Mouse (Mus musculus) limb, embryonic 15.5 days (tissue): Measurements from ENCODE around the gene Kirrel3. TPM values are rescaled to one million over a fixed set of nuclear protein-coding genes. Genes with fewer than 3 reads are reported as not detected.

Source experiments
- ATAC-seq: fragments of 200-750 bp; cut with Nextera tagmentation; 2 replicates; pipeline ENCODE4 v1.8.0; 2017; ENCODE audit warnings: low read depth, moderate TSS enrichment; ENCODE audit not compliant: insufficient number of reproducible peaks, low FRiP score, low TSS enrichment
- H3K27ac ChIP-seq: fragments of 300-500 bp; sonication (generic); 2 replicates; pipeline ENCODE4 v1.5.1; 2015; ENCODE audit warnings: moderate library complexity, mild to moderate bottlenecking, inconsistent platforms
- H3K27me3 ChIP-seq: fragments of 300-500 bp; sonication (generic); 2 replicates; pipeline ENCODE4 v1.6.1; 2015; ENCODE audit warnings: inconsistent platforms
- H3K36me3 ChIP-seq: fragments of 300-500 bp; sonication (generic); 2 replicates; pipeline ENCODE4 v1.6.1; 2015; ENCODE audit warnings: inconsistent platforms
- H3K4me1 ChIP-seq: fragments of 300-500 bp; sonication (generic); 2 replicates; pipeline ENCODE4 v1.6.1; 2015; ENCODE audit warnings: inconsistent platforms
- H3K4me2 ChIP-seq: fragments of 300-500 bp; sonication (generic); 2 replicates; pipeline ENCODE4 v1.6.1; 2015; ENCODE audit warnings: mild to moderate bottlenecking, inconsistent platforms
- H3K4me3 ChIP-seq: fragments of 300-500 bp; sonication (generic); 2 replicates; pipeline ENCODE4 v1.5.1; 2015; ENCODE audit warnings: mild to moderate bottlenecking, inconsistent platforms
- H3K9ac ChIP-seq: fragments of 300-500 bp; sonication (generic); 2 replicates; pipeline ENCODE4 v1.6.1; 2015; ENCODE audit warnings: inconsistent platforms
- H3K9me3 ChIP-seq: fragments of 300-500 bp; sonication (generic); 2 replicates; pipeline ENCODE4 v1.6.1; 2016; ENCODE audit warnings: inconsistent platforms
- WGBS: fragments of 180-500 bp; shearing (Covaris S2); methylation state at CpG from one replicate; pipeline ENCODE4 v1.1.7; 2015; 5-methylcytosine and 5-hydroxymethylcytosine counted together
- polyA plus RNA-seq: library from polyadenylated mRNA; unstranded; fragments of >200 nt; fragmentation: Nextera tagmentation; extraction: Ambion mirVana; gene quantifications from 2 replicates; pipeline ENCODE4 v1.2.1, GENCODE M21; 2015

The Kirrel3 gene
- polyA plus RNA-seq, 1 experiment from 2014 or later, result 13.5 TPM

DNA sequence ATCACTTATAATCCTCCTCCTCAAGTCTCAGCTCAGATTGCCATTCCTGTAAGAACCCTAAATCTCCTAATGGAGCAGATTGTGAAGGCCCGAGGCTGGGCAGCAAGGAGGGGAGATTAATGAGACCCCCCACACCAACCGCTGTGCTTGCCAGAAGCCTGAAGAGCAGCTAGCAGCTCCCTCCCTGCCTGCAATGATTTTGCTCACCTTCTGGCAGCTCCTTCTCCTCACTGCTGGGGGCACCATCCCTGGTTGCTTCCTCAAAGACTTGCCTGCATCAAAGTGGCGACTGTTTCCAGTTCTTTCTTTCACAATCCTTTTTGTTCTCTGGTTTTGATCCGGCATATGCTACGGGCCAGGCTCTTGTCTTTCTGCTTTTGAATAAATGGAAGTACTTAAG lies 253.7 kb downstream of the Kirrel3 start:
- 52% methylated on average over 5 of the region's 5 CpGs for WGBS

GRCm38 (mm10) chr9:34740814-34741213 lies 255.1 kb downstream of the Kirrel3 start:
- Histone ChIP-seq H3K9me3 (no peaks in the 10 kb centered on the region), H3K4me3 (no peak overlapping the region), H3K4me2 (no peak overlapping the region), H3K36me3 (no peaks in the 10 kb centered on the region), H3K27ac (no peak overlapping the region), H3K4me1 (no peaks in the 10 kb centered on the region), H3K9ac (no peak overlapping the region), H3K27me3 (no peaks in the 10 kb centered on the region)
- 91% methylated on average over 3 of the region's 3 CpGs for WGBS
- no peak for ATAC-seq

More for the DNA sequence above, 253.7 kb downstream of the Kirrel3 start:
- no peak overlapping the region for H3K4me3 ChIP-seq
- H3K9me3 ChIP-seq, result no peaks in the 10 kb centered on the region
- ATAC-seq, result no peak
- no peak overlapping the region for H3K9ac ChIP-seq
- H3K4me1 ChIP-seq, result no peaks in the 10 kb centered on the region
- no peak overlapping the region for H3K27ac ChIP-seq
- no peaks in the 10 kb centered on the region for H3K27me3 ChIP-seq
- no peaks in the 10 kb centered on the region for H3K36me3 ChIP-seq
- no peak overlapping the region for H3K4me2 ChIP-seq

DNA sequence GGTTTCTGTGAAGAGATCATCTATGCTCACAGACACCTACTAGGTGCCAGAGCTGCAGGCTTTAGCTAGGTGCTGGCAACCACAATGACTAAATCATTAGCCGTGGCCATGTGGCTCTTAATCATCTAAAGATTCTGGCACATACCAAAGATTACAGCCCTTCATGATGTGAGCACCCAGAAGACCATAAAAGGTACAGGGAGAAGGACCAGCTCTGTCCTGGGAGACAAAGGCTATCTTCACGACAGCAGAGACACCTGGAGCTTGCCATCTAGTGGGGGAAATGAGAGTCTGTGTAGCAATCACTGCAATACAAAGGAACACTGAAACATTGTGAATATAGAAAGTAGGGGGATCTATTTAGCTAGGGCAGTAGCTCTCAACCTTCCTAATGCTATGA lies 262.3 kb downstream of the Kirrel3 start:
- H3K4me3 ChIP-seq, result no peak overlapping the region
- no peaks in the 10 kb centered on the region for H3K9me3 ChIP-seq
- no peaks in the 10 kb centered on the region for H3K36me3 ChIP-seq
- H3K9ac ChIP-seq, result no peak overlapping the region
- no peak overlapping the region for H3K4me2 ChIP-seq
- WGBS, result 34% methylated on average over 2 of the region's 2 CpGs
- no peak overlapping the region for H3K27ac ChIP-seq
- H3K4me1 ChIP-seq, result 0 out of 2 replicates have a peak, but pooled peaks cover 10% of the 10 kb centered on the region
- ATAC-seq, result no peak
- no peaks in the 10 kb centered on the region for H3K27me3 ChIP-seq

- H3K9me3 ChIP-seq, result no peaks in the 10 kb centered on the region
- H3K27me3 ChIP-seq, result no peaks in the 10 kb centered on the region
- no peaks in the 10 kb centered on the region for H3K36me3 ChIP-seq
- no peak overlapping the region for H3K27ac ChIP-seq
- 88% methylated on average over 7 of the region's 7 CpGs for WGBS
- 0 out of 2 replicates have a peak, but pooled peaks cover 10% of the 10 kb centered on the region for H3K4me1 ChIP-seq
- no peak for ATAC-seq
- no peak overlapping the region for H3K4me3 ChIP-seq
- H3K9ac ChIP-seq, result no peak overlapping the region
- H3K4me2 ChIP-seq, result no peak overlapping the region
Measured at GRCm38 (mm10) chr9:34749161-34749560, 263.5 kb downstream of the Kirrel3 start.

- Histone ChIP-seq H3K9ac (no peak overlapping the region), H3K27me3 (no peaks in the 10 kb centered on the region), H3K4me2 (no peak overlapping the region), H3K4me1 (0 out of 2 replicates have a peak, but pooled peaks cover 10% of the 10 kb centered on the region), H3K36me3 (no peaks in the 10 kb centered on the region), H3K9me3 (no peaks in the 10 kb centered on the region), H3K27ac (no peak overlapping the region), H3K4me3 (no peak overlapping the region)
- ATAC-seq, result no peak
- 49% methylated on average over 4 of the region's 4 CpGs for WGBS
Measured at GRCm38 (mm10) chr9:34749877-34750276, 264.2 kb downstream of the Kirrel3 start.

DNA sequence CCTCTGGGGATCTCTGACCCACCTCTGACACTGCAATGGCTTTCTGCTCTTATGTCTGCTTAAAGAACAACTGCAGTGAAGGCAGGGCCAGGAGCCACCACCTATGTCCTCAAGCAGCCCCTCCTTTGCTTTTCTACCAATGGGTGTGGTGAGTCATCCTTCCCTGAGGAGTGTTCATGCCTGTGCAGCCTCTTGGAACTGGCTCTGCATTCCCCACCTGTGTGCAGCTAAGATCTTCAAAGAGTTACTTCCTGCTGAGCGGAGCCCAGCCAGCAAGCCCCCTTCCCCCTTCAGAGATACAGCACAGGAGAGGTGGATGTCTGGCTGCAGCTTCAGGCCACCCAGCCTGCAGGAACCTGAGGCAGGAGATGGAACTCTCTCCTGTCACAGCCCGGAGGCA lies 265.2 kb downstream of the Kirrel3 start:
- Histone ChIP-seq H3K4me1 (0 out of 2 replicates have a peak, but pooled peaks cover 10% of the 10 kb centered on the region), H3K4me3 (no peak overlapping the region), H3K27ac (no peak overlapping the region), H3K9me3 (no peaks in the 10 kb centered on the region), H3K4me2 (no peak overlapping the region), H3K36me3 (no peaks in the 10 kb centered on the region), H3K9ac (no peak overlapping the region), H3K27me3 (no peaks in the 10 kb centered on the region)
- ATAC-seq, result peak; percentile 35; the same call in 1 of the 2 replicates
- WGBS, result 26% methylated on average over 2 of the region's 2 CpGs

DNA sequence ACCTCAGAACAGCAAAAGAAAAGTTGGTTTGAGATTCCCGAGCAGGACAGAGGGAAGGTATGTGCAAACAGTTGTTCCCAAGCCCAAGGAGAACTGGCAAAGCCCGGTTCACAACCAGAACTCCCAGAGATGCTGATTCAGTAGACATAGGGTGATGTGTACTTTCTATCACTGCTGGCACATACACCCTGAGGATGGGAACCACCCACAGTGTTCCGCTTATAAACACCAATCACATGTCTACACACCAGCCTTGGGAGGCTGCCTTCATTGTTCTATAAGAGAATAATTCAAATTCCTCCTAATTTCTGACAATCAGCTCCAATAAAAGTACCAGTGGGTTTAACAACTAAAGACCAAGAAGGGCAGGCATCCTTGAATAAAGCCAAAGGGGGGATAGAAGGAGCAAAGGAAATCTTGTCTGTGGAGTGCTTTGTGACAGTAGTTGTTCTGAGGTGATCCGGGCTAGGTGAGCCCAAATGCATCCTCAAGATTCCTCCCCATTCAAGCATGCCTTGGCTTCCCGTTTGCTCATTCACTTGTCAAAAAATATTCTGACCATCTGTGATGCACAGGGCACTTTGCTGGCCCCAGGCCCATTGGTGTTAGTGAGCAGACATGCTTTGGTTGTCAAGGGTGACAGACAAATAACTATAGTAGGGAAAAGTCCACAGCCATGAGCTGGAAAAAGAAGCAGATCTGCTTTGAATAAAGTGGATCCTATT lies 266.5 kb downstream of the Kirrel3 start:
- H3K36me3 ChIP-seq, result no peaks in the 10 kb centered on the region
- no peak overlapping the region for H3K27ac ChIP-seq
- 86% methylated on average over 5 of the region's 5 CpGs for WGBS
- H3K27me3 ChIP-seq, result no peaks in the 10 kb centered on the region
- H3K4me3 ChIP-seq, result no peak overlapping the region
- ATAC-seq, result no peak
- H3K4me2 ChIP-seq, result no peak overlapping the region
- H3K9me3 ChIP-seq, result no peaks in the 10 kb centered on the region
- 0 out of 2 replicates have a peak, but pooled peaks cover 10% of the 10 kb centered on the region for H3K4me1 ChIP-seq
- H3K9ac ChIP-seq, result no peak overlapping the region

DNA sequence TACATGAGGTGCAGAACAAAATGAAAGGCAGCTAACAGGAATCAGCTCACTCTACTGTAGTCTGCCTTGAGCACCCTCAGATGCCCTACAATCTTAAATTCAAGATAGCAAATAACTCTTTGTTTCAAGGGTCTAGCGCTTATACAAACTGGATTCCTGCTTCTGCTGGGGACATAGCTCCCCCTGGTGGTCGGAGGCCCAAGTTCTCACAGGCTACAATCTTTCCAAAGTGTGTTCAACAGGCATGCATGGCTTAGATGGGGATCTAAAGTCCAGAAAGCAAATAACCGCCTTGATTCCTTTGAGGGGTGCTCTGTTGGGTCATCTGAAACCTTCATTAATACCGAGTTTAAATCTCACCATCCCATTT lies 267.1 kb downstream of the Kirrel3 start:
- no peak overlapping the region for H3K27ac ChIP-seq
- H3K4me3 ChIP-seq, result no peak overlapping the region
- 16% methylated on average over 4 of the region's 4 CpGs for WGBS
- ATAC-seq, result no peak
- H3K9me3 ChIP-seq, result no peaks in the 10 kb centered on the region
- 0 out of 2 replicates have a peak, but pooled peaks cover 10% of the 10 kb centered on the region for H3K4me1 ChIP-seq
- H3K27me3 ChIP-seq, result no peaks in the 10 kb centered on the region
- no peak overlapping the region for H3K4me2 ChIP-seq
- no peak overlapping the region for H3K9ac ChIP-seq
- no peaks in the 10 kb centered on the region for H3K36me3 ChIP-seq

DNA sequence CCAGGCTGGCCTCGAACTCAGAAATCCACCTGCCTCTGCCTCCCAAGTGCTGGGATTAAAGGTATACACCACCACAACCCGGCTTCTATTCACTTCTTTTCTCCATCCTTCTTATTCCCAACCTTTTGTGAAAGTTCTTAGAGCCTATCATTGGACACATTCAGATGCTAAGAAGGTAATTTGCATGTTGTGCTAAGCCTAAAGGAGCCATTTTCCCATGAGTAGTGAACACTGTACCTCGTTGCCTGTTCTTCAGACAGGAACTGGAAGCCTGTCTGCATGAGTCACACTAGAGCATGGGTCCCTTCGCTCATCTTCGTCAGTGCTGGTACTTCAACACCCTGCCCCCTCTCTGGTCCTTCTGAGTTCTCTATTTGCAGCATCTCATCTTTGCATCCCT lies 268.2 kb downstream of the Kirrel3 start:
- Histone ChIP-seq H3K4me3 (no peak overlapping the region), H3K9me3 (no peaks in the 10 kb centered on the region), H3K9ac (no peak overlapping the region), H3K4me2 (no peak overlapping the region), H3K36me3 (no peaks in the 10 kb centered on the region), H3K27ac (no peak overlapping the region), H3K4me1 (0 out of 2 replicates have a peak, but pooled peaks cover 10% of the 10 kb centered on the region), H3K27me3 (no peaks in the 10 kb centered on the region)
- ATAC-seq, result no peak
- WGBS, result 77% methylated on average over 5 of the region's 5 CpGs

DNA sequence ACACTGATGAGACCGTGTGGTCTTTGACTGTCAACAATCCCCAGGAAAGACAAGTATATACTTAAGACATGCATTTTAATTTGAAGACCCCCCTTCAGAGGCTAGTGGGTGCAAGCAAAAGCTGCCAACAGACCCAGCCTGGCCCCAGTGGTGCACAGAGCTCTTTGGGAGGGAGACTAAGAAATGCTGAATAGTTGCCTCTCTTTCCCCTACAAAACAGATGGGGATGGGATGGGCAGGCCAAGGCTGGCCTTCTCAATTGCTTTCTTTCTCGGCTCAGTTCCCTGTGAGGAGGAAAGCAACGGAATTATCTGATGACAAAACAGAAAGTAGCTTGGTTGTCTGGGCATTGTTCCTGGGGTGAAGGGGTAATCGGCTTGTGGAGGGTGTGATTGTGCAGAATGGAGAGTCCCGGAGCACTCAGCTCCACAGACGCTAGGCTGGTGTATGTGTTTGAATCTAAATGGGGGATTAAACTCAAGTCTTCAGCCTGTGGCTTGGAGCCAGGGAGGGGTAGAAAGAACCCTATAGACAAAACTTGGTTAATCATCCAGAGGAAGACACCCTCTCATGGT lies 268.9 kb downstream of the Kirrel3 start:
- no peak overlapping the region for H3K4me3 ChIP-seq
- H3K27me3 ChIP-seq, result no peaks in the 10 kb centered on the region
- H3K9me3 ChIP-seq, result no peaks in the 10 kb centered on the region
- no peak overlapping the region for H3K9ac ChIP-seq
- WGBS, result 84% methylated on average over 6 of the region's 6 CpGs
- H3K27ac ChIP-seq, result no peak overlapping the region
- 0 out of 2 replicates have a peak, but pooled peaks cover 10% of the 10 kb centered on the region for H3K4me1 ChIP-seq
- no peak overlapping the region for H3K4me2 ChIP-seq
- ATAC-seq, result no peak
- H3K36me3 ChIP-seq, result no peaks in the 10 kb centered on the region

- no peaks in the 10 kb centered on the region for H3K36me3 ChIP-seq
- no peaks in the 10 kb centered on the region for H3K9me3 ChIP-seq
- no peak overlapping the region for H3K4me2 ChIP-seq
- no peak for ATAC-seq
- WGBS, result 84% methylated on average over 7 of the region's 7 CpGs
- no peak overlapping the region for H3K4me3 ChIP-seq
- no peak overlapping the region for H3K9ac ChIP-seq
- H3K27ac ChIP-seq, result no peak overlapping the region
- no peaks in the 10 kb centered on the region for H3K27me3 ChIP-seq
- H3K4me1 ChIP-seq, result 0 out of 2 replicates have a peak, but pooled peaks cover under 1% of the 10 kb centered on the region
Measured at GRCm38 (mm10) chr9:34756055-34756454, 270.4 kb downstream of the Kirrel3 start.

GRCm38 (mm10) chr9:34758925-34759324 lies 273.2 kb downstream of the Kirrel3 start:
- Histone ChIP-seq H3K9me3 (no peaks in the 10 kb centered on the region), H3K9ac (no peak overlapping the region), H3K4me2 (no peak overlapping the region), H3K4me1 (no peaks in the 10 kb centered on the region), H3K4me3 (no peak overlapping the region), H3K27me3 (no peaks in the 10 kb centered on the region), H3K27ac (no peak overlapping the region), H3K36me3 (no peaks in the 10 kb centered on the region)
- ATAC-seq, result no peak
- 51% methylated on average over 5 of the region's 5 CpGs for WGBS
